In the genomic region with DNA sequence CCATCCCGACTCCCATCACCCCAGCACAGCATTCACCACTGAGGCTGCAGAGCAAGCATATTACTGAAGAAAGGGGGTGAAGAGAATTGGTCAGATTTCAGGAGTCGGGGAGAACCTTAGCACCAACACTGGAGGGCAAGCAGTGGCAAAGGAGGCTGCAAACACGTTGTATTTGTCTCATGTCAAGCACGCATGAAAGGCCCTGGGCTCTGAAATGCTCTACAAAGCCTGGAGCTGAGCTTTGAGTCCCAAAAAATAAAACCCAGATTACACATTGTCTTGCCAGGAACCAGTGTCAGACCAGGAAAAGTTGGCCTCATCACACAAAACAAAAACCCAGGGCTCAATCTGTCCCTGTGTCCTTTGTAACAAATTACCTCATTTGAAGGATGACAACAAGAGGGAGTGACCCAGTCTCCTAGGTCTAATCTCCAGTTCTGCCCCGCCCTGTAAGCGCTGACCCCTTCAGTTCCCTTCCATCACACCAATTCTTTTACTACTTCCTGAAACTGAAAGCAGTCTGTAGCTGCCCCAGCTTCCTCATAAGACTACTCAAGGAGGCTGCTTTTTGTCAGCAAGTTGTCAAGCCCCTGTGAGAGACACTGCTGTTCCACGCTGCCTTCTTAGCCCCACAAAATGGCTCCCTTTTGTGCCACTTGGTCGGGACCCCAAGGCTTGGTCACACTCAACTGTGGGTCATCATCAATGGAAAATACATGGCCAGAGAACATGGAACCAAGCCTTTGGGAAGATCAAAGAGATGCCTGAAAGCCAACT, we compare ENCODE assay signal across 8 mouse cellular contexts. TPM values are rescaled to one million over a fixed set of nuclear protein-coding genes. Genes with fewer than 3 reads are reported as not detected.
DNase-seq lines count a peak whose midpoint lies in the region; ATAC-seq lines count a peak whose summit lies in the region.

No protein-coding gene starts in this region.

- 23% methylated on average over 8 of the region's 8 CpGs for WGBS in embryonic facial prominence, embryonic 14.5 days
- WGBS in hindbrain, embryonic 11.5 days = 27% methylated on average over 8 of the region's 8 CpGs
- WGBS in lung, embryonic 15.5 days = 14% methylated on average over 8 of the region's 8 CpGs

- H3K27ac ChIP-seq in embryonic facial prominence, embryonic 14.5 days (replicated peaks; ENCODE audit: low read depth, low read length) = peak overlapping the region; percentile 46
- peak overlapping the region; percentile 80 for H3K27ac ChIP-seq in hindbrain, embryonic 11.5 days (ENCODE audit: low read depth, low read length)
- peak overlapping the region; percentile 91 for H3K27ac ChIP-seq in lung, embryonic 15.5 days

- no peaks in the 10 kb centered on the region for H3K36me3 ChIP-seq in embryonic facial prominence, embryonic 14.5 days (ENCODE audit: control insufficient read depth, insufficient read depth, low read length)
- H3K36me3 ChIP-seq in hindbrain, embryonic 11.5 days (ENCODE audit: control insufficient read depth, insufficient read depth, low read length) = no peaks in the 10 kb centered on the region
- H3K36me3 ChIP-seq in lung, embryonic 15.5 days = no peaks in the 10 kb centered on the region

- H3K9me3 ChIP-seq in embryonic facial prominence, embryonic 14.5 days (ENCODE audit: control insufficient read depth, low read length) = no peaks in the 10 kb centered on the region
- H3K9me3 ChIP-seq in hindbrain, embryonic 11.5 days (ENCODE audit: control insufficient read depth, low read length) = no peaks in the 10 kb centered on the region
- no peaks in the 10 kb centered on the region for H3K9me3 ChIP-seq in lung, embryonic 15.5 days

- H3K4me3 ChIP-seq in embryonic facial prominence, embryonic 14.5 days (ENCODE audit: low read depth, low read length) = peak overlapping the region; percentile 85
- peak overlapping the region; percentile 100 for H3K4me3 ChIP-seq in hindbrain, embryonic 11.5 days (ENCODE audit: low read depth, low read length)
- peak overlapping the region; percentile 99 for H3K4me3 ChIP-seq in lung, embryonic 15.5 days

- H3K4me2 ChIP-seq in embryonic facial prominence, embryonic 14.5 days (ENCODE audit: low read depth, low read length) = peak overlapping the region; percentile 64
- H3K4me2 ChIP-seq in hindbrain, embryonic 11.5 days (replicated peaks; ENCODE audit: low read depth, low read length) = peak overlapping the region; percentile 88
- H3K4me2 ChIP-seq in lung, embryonic 15.5 days = peak overlapping the region; percentile 76

- DNase-seq in gastrocnemius, postnatal 25 days = peak; percentile 34
- DNase-seq in gastrocnemius, postnatal 14 days = no peak
- no peak for DNase-seq in embryonic facial prominence, embryonic 14.5 days (ENCODE audit: low spot score)
- peak; percentile 36 for DNase-seq in hindbrain, embryonic 11.5 days (ENCODE audit: low spot score)
- DNase-seq in urinary bladder, postnatal 25 days (ENCODE audit: low spot score) = no peak
- DNase-seq in left cerebral cortex, adult 9 months (ENCODE audit: low spot score in 2 of 2) = no peak

- ATAC-seq in embryonic facial prominence, embryonic 14.5 days (ENCODE audit: low read depth) = no peak
- ATAC-seq in hindbrain, embryonic 11.5 days (ENCODE audit: low FRiP score) = no peak
- no peak for ATAC-seq in lung, embryonic 15.5 days (ENCODE audit: borderline replicate concordance, extremely low read depth, low FRiP score, low TSS enrichment)
- peak; percentile 57 for ATAC-seq in neutrophil, adult 5-6 weeks (ENCODE audit: extremely low read depth, insufficient number of reproducible peaks, low FRiP score, poor library complexity, severe bottlenecking)

- peaks cover 27% of the 10 kb centered on the region for H3K4me1 ChIP-seq in embryonic facial prominence, embryonic 14.5 days (ENCODE audit: control insufficient read depth, insufficient read depth, low read length)
- peaks cover 18% of the 10 kb centered on the region; the same call in 1 of the 2 replicates for H3K4me1 ChIP-seq in hindbrain, embryonic 11.5 days (replicated peaks; ENCODE audit: control insufficient read depth, insufficient read depth, low read length)
- H3K4me1 ChIP-seq in lung, embryonic 15.5 days = peaks cover 39% of the 10 kb centered on the region

- H3K9ac ChIP-seq in embryonic facial prominence, embryonic 14.5 days (ENCODE audit: low read depth, low read length) = peak overlapping the region; percentile 88
- H3K9ac ChIP-seq in hindbrain, embryonic 11.5 days (ENCODE audit: low read depth, low read length) = peak overlapping the region; percentile 99
- H3K9ac ChIP-seq in lung, embryonic 15.5 days = peak overlapping the region; percentile 97

- no peaks in the 10 kb centered on the region for H3K27me3 ChIP-seq in embryonic facial prominence, embryonic 14.5 days (replicated peaks; ENCODE audit: control insufficient read depth, insufficient read depth, low read length)
- no peaks in the 10 kb centered on the region for H3K27me3 ChIP-seq in hindbrain, embryonic 11.5 days (ENCODE audit: control insufficient read depth, insufficient read depth, low read length)
- no peaks in the 10 kb centered on the region for H3K27me3 ChIP-seq in lung, embryonic 15.5 days

- intact Hi-C loops in gastrocnemius, postnatal 14 days (cut with DNase I; ENCODE audit: low total_unique reads) = no loop called here

RNA-seq across cellular contexts. Expression of a gene that starts 1.6 kb away (rescaled TPM):
- 10 to 100 TPM; 36.9 to 41.2 TPM for total RNA-seq in gastrocnemius, postnatal 25 days (2021)
- total RNA-seq in gastrocnemius, postnatal 14 days (2021) = 10 to 100 TPM; 84.9 to 97.5 TPM
- 576 and 619 TPM in 2 replicates for polyA plus RNA-seq in embryonic facial prominence, embryonic 14.5 days (2014; fragmentation: Nextera tagmentation; extraction: Ambion mirVana)
- 990 and 1,006 TPM in 2 replicates for polyA plus RNA-seq in hindbrain, embryonic 11.5 days (2014; fragmentation: Nextera tagmentation; extraction: Ambion mirVana)
- 504 and 510 TPM in 2 replicates for polyA plus RNA-seq in lung, embryonic 15.5 days (2015; fragmentation: Nextera tagmentation; extraction: Ambion mirVana)
- total RNA-seq in neutrophil, adult 5-6 weeks (2017) = 123 and 147 TPM in 2 replicates

RNA-seq across cellular contexts. Expression of a gene that starts 20.9 kb away (rescaled TPM):
- total RNA-seq in gastrocnemius, postnatal 25 days (2021) = 10 to 100 TPM in 1 of 2 experiments, 1 to 10 TPM in 1; 8.7 to 11.2 TPM
- 10 to 100 TPM; 11.9 to 15.1 TPM for total RNA-seq in gastrocnemius, postnatal 14 days (2021)
- polyA plus RNA-seq in embryonic facial prominence, embryonic 14.5 days (2014; fragmentation: Nextera tagmentation; extraction: Ambion mirVana) = 70.9 and 74.8 TPM in 2 replicates
- polyA plus RNA-seq in hindbrain, embryonic 11.5 days (2014; fragmentation: Nextera tagmentation; extraction: Ambion mirVana) = 75.8 and 84.6 TPM in 2 replicates
- 81.5 and 83.7 TPM in 2 replicates for polyA plus RNA-seq in lung, embryonic 15.5 days (2015; fragmentation: Nextera tagmentation; extraction: Ambion mirVana)
- 98.5 and 107 TPM in 2 replicates for total RNA-seq in neutrophil, adult 5-6 weeks (2017)

RNA-seq across cellular contexts. Expression of a gene that starts 23.5 kb away (rescaled TPM):
- total RNA-seq in gastrocnemius, postnatal 25 days (2021) = 100 to 1,000 TPM; 119 to 122 TPM
- 100 to 1,000 TPM; 121 to 143 TPM for total RNA-seq in gastrocnemius, postnatal 14 days (2021)
- 838 and 864 TPM in 2 replicates for polyA plus RNA-seq in embryonic facial prominence, embryonic 14.5 days (2014; fragmentation: Nextera tagmentation; extraction: Ambion mirVana)
- 1,523 and 1,527 TPM in 2 replicates for polyA plus RNA-seq in hindbrain, embryonic 11.5 days (2014; fragmentation: Nextera tagmentation; extraction: Ambion mirVana)
- 993 and 1,027 TPM in 2 replicates for polyA plus RNA-seq in lung, embryonic 15.5 days (2015; fragmentation: Nextera tagmentation; extraction: Ambion mirVana)
- total RNA-seq in neutrophil, adult 5-6 weeks (2017) = 210 and 228 TPM in 2 replicates

RNA-seq across cellular contexts. Expression of a gene that starts 37.1 kb away (rescaled TPM):
- total RNA-seq in gastrocnemius, postnatal 25 days (2021) = 1 to 10 TPM in 1 of 2 experiments, under 1 TPM in 1; 0.94 to 1.0 TPM
- total RNA-seq in gastrocnemius, postnatal 14 days (2021) = 1 to 10 TPM; 1.4 TPM
- polyA plus RNA-seq in embryonic facial prominence, embryonic 14.5 days (2014; fragmentation: Nextera tagmentation; extraction: Ambion mirVana) = 7.6 TPM in 2 replicates
- 7.5 and 9.0 TPM in 2 replicates for polyA plus RNA-seq in hindbrain, embryonic 11.5 days (2014; fragmentation: Nextera tagmentation; extraction: Ambion mirVana)
- polyA plus RNA-seq in lung, embryonic 15.5 days (2015; fragmentation: Nextera tagmentation; extraction: Ambion mirVana) = 6.6 and 7.1 TPM in 2 replicates
- 46.5 and 52.8 TPM in 2 replicates for total RNA-seq in neutrophil, adult 5-6 weeks (2017)

RNA-seq across cellular contexts. Expression of a gene that starts 50.3 kb away (rescaled TPM):
- not detected for total RNA-seq in gastrocnemius, postnatal 25 days (2021)
- not detected for total RNA-seq in gastrocnemius, postnatal 14 days (2021)
- polyA plus RNA-seq in embryonic facial prominence, embryonic 14.5 days (2014; fragmentation: Nextera tagmentation; extraction: Ambion mirVana) = 0.15 and 0.18 TPM in 2 replicates
- polyA plus RNA-seq in hindbrain, embryonic 11.5 days (2014; fragmentation: Nextera tagmentation; extraction: Ambion mirVana) = 0.11 TPM in 1 of 2 replicates, not detected in the other
- polyA plus RNA-seq in lung, embryonic 15.5 days (2015; fragmentation: Nextera tagmentation; extraction: Ambion mirVana) = 0.55 and 1.9 TPM in 2 replicates
- total RNA-seq in neutrophil, adult 5-6 weeks (2017) = 0.35 and 1.6 TPM in 2 replicates

Comparison
In these comparisons a context has a peak if more than half of its experiments do, and no peak if none do; other contexts are left out.
1. DNase-seq: peak in gastrocnemius, postnatal 25 days (single experiment) and hindbrain, embryonic 11.5 days (single experiment); none in gastrocnemius, postnatal 14 days (single experiment), embryonic facial prominence, embryonic 14.5 days (single experiment), urinary bladder, postnatal 25 days (single experiment) and left cerebral cortex, adult 9 months (0 of 2).
2. Peak in every context shown above with its lines, with median percentiles within 50 percentile points of each other: H3K27ac ChIP-seq, H3K4me2 ChIP-seq, H3K4me3 ChIP-seq and H3K9ac ChIP-seq.